Mouse (Mus musculus) brain, adult 2 months (tissue): ENCODE measurements around the gene Omp.

Source experiments
- DNase-seq: peaks from one replicate; pipeline ENCODE4 v3.0.0; 2011; ENCODE audit warnings: low read depth, low spot score

Omp gene

GRCm38 (mm10) chr7:98171141-98172073 is 26.1 kb upstream of the Omp start:
- DNase-seq = peak; percentile 68

DNA sequence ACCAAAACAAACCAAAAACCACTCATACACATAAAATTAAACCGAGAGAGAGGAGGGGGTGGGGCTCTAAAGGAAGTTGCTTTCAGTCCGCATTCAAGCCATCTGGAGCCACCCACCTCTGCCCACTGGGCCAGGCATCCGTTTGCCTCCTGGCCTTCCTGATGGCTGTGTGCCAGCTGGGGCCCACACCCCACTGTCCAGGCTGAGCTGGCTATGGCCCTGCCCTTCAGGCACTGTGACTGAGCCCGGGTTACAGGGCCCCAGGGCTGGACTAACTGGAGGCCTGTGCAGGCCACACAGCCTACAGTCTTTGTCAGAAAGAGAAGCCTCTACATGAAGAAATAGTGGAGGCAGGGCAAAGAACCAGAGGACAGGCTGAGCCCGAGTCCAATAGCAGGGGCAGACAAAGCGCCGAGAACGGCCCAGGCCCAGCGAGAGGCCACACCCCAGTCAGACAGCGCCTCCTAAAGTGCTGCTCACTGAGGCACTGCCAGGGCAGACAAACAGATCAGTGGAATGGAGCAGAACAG is 19.8 kb upstream of the Omp start:
- no peak for DNase-seq

GRCm38 (mm10) chr7:98164382-98164998 is 19.2 kb upstream of the Omp start:
- DNase-seq = no peak

DNA sequence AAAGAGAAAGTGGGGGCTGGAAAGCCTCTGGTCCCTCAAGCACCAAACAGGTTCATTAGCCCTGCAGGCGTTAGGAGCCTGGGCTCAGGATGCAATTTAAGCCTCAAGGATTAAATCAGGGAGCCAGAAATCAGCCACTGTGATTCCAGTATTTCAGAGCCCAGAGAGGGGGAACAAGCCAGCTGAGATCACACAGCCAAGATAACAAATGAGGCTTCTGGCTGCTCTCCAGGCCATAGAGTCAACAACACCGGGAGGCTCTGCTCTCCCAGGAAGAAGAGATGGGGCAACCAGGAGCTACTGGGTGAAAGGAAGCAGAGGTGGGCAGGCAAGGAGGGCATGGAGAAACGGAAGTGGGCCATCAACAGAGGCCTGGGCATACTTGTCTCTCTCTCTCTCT is 18.4 kb upstream of the Omp start:
- no peak for DNase-seq

GRCm38 (mm10) chr7:98162239-98162638 is 16.9 kb upstream of the Omp start:
- no peak for DNase-seq

- DNase-seq = no peak
Measured at GRCm38 (mm10) chr7:98160041-98160740, 14.9 kb upstream of the Omp start.

DNA sequence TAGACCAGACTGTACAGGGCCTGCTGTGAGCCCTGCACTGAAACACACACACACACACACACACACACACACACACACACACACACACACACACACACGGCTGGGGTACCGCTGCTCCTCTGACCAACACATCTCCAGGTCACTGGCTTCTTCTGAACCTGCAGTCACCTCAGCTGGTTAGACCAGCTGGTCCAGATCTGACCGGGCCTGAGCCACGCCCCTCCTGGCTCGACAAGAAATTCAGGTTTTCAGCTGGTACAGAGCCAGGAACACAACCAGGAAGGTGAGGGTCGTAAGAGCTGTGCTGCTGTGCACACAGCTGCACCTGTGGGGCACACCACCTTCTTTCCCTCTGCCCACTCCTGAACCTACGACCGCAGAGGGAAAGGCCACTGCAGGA is 13.2 kb upstream of the Omp start:
- no peak for DNase-seq

- DNase-seq = peak; percentile 56
Measured at GRCm38 (mm10) chr7:98157636-98158332, 12.5 kb upstream of the Omp start.

DNA sequence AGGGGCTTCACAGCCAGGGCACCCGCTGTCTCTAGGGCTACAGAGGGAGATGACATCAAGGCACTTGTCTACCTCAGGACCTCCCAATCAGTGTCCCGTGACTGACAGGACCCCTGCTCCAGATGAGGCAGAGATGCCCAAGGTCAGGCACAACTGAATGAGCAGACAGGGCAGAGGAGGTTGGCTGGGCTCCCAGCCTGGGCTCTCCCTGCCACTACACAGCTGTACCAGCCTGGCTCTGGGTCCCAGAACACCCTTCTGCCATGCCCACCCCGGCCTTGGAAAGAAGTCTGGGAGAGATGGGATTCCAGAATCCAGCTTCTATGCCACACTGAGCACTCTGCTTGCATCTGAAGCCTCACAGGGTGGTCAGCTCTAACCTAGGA is 11.0 kb upstream of the Omp start:
- DNase-seq = no peak

- peak; percentile 89 for DNase-seq
Measured at GRCm38 (mm10) chr7:98155546-98156279, 10.4 kb upstream of the Omp start.

DNA sequence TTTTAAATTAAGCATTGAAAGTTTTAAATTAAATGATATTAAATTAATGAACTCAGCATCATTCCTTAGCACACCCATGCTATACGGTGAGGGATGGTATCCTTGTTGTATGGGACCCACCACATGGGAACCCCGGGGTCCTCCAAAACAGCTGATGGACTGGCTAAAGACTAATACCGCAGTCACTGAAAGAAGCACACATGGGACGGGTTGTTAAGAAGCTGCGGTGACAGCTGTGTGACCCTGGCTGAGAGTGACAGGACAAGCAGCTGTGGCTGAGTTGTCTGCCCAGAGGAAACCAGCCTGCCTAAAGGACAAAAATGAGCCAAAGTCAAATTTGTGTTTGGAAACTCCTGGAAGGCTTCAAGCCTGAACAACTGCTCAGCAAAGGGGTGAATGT is 8.6 kb upstream of the Omp start:
- DNase-seq = no peak

GRCm38 (mm10) chr7:98153345-98153744 is 8.0 kb upstream of the Omp start:
- DNase-seq = no peak

GRCm38 (mm10) chr7:98152400-98152799 is 7.1 kb upstream of the Omp start:
- DNase-seq = no peak

DNA sequence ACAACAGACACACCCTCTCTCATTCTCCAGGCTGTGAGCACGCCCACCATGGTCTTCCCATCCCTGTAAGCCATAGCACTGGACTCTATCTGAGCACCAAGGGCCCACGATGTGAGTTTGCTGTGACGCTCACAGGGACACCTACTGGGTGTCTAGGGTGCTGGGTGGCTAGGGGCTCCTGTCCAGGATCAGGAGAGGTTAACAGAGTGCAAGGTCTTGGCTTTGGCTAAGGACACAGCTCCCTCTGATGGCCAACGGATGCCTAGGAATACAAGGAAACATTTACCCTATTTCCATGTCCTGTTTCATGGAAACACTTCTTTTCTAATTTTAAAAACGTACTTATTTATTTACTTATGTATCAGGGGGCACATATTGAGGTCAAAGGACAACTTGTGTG is 5.2 kb upstream of the Omp start:
- DNase-seq = no peak

DNA sequence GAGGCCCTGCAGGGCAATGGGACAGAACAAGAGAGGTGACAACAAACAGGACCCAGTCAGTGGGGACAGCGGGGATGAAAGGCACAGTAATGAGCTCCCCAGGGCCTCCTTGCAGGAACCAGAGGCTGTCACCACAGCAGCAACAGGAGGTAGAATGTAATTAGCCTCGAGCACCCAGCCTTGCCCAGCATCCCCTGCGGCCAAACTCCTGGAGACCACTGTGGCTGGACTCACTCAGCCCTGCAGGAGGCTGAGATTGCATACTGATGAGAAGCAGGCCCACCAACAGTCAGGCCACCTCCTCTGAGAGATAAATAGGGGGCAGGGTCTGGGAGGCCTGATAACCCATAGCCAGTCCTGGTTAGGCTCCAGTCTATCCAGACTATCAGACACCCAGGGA is 4.5 kb upstream of the Omp start:
- no peak for DNase-seq

DNA sequence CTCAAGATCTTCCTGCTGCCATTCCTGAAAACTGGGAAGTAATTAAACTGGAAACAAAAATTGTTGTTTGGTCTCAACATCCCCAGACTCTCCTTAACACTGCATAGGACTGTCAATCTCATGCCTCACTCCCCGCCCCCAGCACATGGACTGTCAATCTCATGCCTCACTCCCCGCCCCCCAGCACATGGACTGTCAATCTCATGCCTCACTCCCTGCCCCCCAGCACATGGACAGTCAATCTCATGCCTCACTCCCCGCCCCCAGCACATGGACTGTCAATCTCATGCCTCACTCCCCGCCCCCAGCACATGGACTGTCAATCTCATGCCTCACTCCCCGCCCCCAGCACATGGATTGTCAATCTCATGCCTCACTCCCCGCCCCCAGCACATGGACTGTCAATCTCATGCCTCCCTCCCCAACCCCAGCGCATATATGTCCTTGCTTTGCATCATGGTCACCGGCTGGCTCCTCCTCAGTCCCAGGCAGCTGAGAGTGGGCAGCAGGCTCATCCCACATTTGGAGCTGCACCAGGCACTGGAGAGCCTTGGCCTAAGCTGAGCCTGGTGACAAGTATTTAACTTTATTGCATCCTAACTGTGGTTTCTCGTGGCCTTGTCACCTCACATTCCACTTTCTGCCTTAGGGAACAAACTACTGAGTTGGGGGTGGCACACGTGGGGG is 3.6 kb upstream of the Omp start:
- DNase-seq = peak; percentile 52

- DNase-seq = no peak
Measured at GRCm38 (mm10) chr7:98147766-98148165, 2.5 kb upstream of the Omp start.

GRCm38 (mm10) chr7:98146447-98146845 is 1.1 kb upstream of the Omp start:
- DNase-seq = peak; percentile 59

DNA sequence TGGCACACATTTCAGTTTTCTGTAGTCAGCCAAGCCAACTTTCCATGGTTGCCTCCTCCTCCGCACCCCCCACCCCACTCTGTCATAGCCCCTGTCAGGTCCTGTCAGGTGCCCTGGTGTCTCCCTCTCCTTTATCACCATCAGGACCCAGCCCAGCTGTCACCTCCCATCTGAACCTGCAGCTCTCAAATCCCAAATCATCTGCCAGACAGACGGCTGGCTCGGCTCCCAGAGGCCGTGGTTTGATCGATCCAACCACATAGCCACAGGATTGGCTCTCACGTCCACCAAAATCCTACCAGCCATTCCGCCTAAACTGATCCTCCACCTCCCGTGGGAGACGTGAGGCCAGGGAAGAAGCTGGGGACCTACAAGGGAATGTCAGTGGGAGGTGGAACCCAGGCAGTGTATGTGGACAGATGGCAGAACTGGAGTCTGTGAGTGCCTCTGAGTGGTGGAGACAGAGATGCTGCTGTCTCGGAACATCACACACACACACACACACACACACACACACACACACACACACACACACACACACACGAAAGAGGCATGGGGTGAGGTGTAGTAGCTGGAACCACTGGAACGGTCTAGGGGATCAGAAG is 642 bp upstream of the Omp start:
- DNase-seq = peak; percentile 75

- DNase-seq = no peak
Measured at GRCm38 (mm10) chr7:98142648-98143047, 2.7 kb downstream of the Omp start.
